Mouse (Mus musculus) monocyte, adult 5-6 weeks (primary cell): ENCODE data around the gene Klhl40. TPM values are rescaled to one million over a fixed set of nuclear protein-coding genes. Genes with fewer than 3 reads are reported as not detected.

Experiments used
- ATAC-seq: fragments of 153-309, 156-312 bp; replicated peaks from 2 replicates; pipeline ENCODE4 v1.8.0; 2017; ENCODE audit warnings: mild to moderate bottlenecking; ENCODE audit not compliant: low TSS enrichment, insufficient number of reproducible peaks, severe bottlenecking, poor library complexity, low FRiP score
- total RNA-seq: library from RNA; stranded (forward); fragments of 200-1000, 200-491, 200-594 nt; gene quantifications from 3 replicates; pipeline ENCODE4 v1.2.3, GENCODE M21; 2017

The Klhl40 gene
- total RNA-seq = not detected in 3 replicates

GRCm38 (mm10) chr9:121777484-121778065 is at the start of gene Klhl40:
TSS of gene Klhl40 (plus strand) at chr9:121777607.
- ATAC-seq = no peak

GRCm38 (mm10) chr9:121740490-121740889 is 36.9 kb upstream of the Klhl40 start:
- ATAC-seq = no peak

- no peak for ATAC-seq
Observed at GRCm38 (mm10) chr9:121741168-121741567, 36.2 kb upstream of the Klhl40 start.

GRCm38 (mm10) chr9:121744051-121744450 is 33.4 kb upstream of the Klhl40 start:
- ATAC-seq = no peak

GRCm38 (mm10) chr9:121752774-121753173 is 24.6 kb upstream of the Klhl40 start:
- ATAC-seq = no peak

- no peak for ATAC-seq
Observed at GRCm38 (mm10) chr9:121754624-121755023, 22.8 kb upstream of the Klhl40 start.

GRCm38 (mm10) chr9:121756785-121757184 is 20.6 kb upstream of the Klhl40 start:
- no peak for ATAC-seq

- ATAC-seq = no peak
Observed at GRCm38 (mm10) chr9:121757432-121757831, 20.0 kb upstream of the Klhl40 start.

GRCm38 (mm10) chr9:121757835-121758814 is 19.3 kb upstream of the Klhl40 start:
- ATAC-seq = no peak

- ATAC-seq = no peak
Observed at GRCm38 (mm10) chr9:121759091-121760081, 18.0 kb upstream of the Klhl40 start, which contains the start of gene Zfp651. TSS of gene Zfp651 (plus strand) at chr9:121759330.

GRCm38 (mm10) chr9:121760271-121761090 is 16.9 kb upstream of the Klhl40 start:
- ATAC-seq = no peak

GRCm38 (mm10) chr9:121761091-121761665 is 16.2 kb upstream of the Klhl40 start:
- no peak for ATAC-seq

GRCm38 (mm10) chr9:121761787-121762186 is 15.6 kb upstream of the Klhl40 start:
- ATAC-seq = no peak

GRCm38 (mm10) chr9:121762248-121762647 is 15.2 kb upstream of the Klhl40 start:
- no peak for ATAC-seq

GRCm38 (mm10) chr9:121762761-121763160 is 14.6 kb upstream of the Klhl40 start:
- no peak for ATAC-seq

GRCm38 (mm10) chr9:121763716-121764115 is 13.7 kb upstream of the Klhl40 start:
- no peak for ATAC-seq

GRCm38 (mm10) chr9:121765166-121765855 is 12.1 kb upstream of the Klhl40 start:
- no peak for ATAC-seq
